Mouse (Mus musculus) MEL (cell line): ENCODE data around the gene Dctn5.

Experiments
- CTCF ChIP-seq, 3 experiments: IDR thresholded peaks in 2 of 3; conservative IDR thresholded peaks in 1 of 3; 2 replicates each; pipeline ENCODE4 v1.5.1; 2011 to 2012; ENCODE audit warnings: low read length in 3 of 3, low read depth in 2 of 3, mild to moderate bottlenecking in 2 of 3, improper control_type of control experiment in 1 of 3, inconsistent platforms in 1 of 3, mixed read lengths in 1 of 3, moderate library complexity in 1 of 3; ENCODE audit not compliant: control insufficient read depth in 1 of 3, insufficient read depth in 1 of 3, poor library complexity in 1 of 3, severe bottlenecking in 1 of 3
- JUND ChIP-seq: IDR thresholded peaks from 2 replicates; pipeline ENCODE4 v1.6.1; 2011; ENCODE audit warnings: low read depth, mild to moderate bottlenecking, improper control_type of control experiment, low read length
- MXI1 ChIP-seq: IDR thresholded peaks from 2 replicates; pipeline ENCODE4 v1.6.1; 2011; ENCODE audit warnings: mild to moderate bottlenecking, low read depth, low read length, improper control_type of control experiment
- NELFE ChIP-seq: IDR thresholded peaks from 2 replicates; pipeline ENCODE4 v1.6.1; 2011; ENCODE audit warnings: low read depth, low read length, improper control_type of control experiment
- NRF1 ChIP-seq: IDR thresholded peaks from 2 replicates; pipeline ENCODE4 v1.6.1; 2014; ENCODE audit warnings: low read depth, mild to moderate bottlenecking, inconsistent platforms, low read length, improper control_type of control experiment, moderate library complexity; ENCODE audit not compliant: poor library complexity, insufficient read depth, severe bottlenecking
- POLR2AphosphoS2 ChIP-seq: IDR thresholded peaks from 2 replicates; pipeline ENCODE4 v1.6.1; 2011; ENCODE audit warnings: low read length, improper control_type of control experiment
- RCOR1 ChIP-seq: IDR thresholded peaks from 2 replicates; pipeline ENCODE4 v1.6.1; 2012; ENCODE audit warnings: low read depth, mild to moderate bottlenecking, inconsistent platforms, low read length, improper control_type of control experiment
- TBP ChIP-seq: IDR thresholded peaks from 2 replicates; pipeline ENCODE4 v1.8.0; 2011; ENCODE audit warnings: low read depth, low read length, improper control_type of control experiment
- USF1 ChIP-seq: IDR thresholded peaks from 2 replicates; pipeline ENCODE4 v1.6.1; 2014; ENCODE audit warnings: low read depth, mild to moderate bottlenecking, inconsistent platforms, low read length, improper control_type of control experiment, moderate library complexity
- ZC3H11A ChIP-seq: IDR thresholded peaks from 2 replicates; pipeline ENCODE4 v1.6.1; 2012; ENCODE audit warnings: low read depth, mild to moderate bottlenecking, inconsistent platforms, low read length, improper control_type of control experiment

DNA sequence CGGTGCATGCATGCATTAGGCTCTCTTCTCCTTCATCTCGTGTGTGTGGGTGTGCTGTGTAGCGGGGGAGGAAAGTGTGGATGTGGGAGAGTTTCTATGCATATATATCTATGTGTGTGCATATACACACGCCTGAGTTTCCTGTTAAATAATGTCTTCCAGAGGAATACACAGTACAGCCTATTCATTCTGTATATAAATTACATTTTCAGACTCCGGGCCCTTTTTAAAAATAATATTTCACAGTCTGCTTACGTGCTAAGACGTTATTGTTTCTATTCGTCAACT is 441 bp downstream of the Dctn5 start:
- no peak for TF ChIP-seq CTCF (IDR thresholded peaks at IDR 0.05 in 2 of 3, conservative IDR thresholded peaks at IDR 0.05 in 1 of 3; ENCODE audit: control insufficient read depth in 1 of 3, insufficient read depth in 1 of 3, low read depth in 2 of 3, low read length in 3 of 3, poor library complexity in 1 of 3, severe bottlenecking in 1 of 3)
- TF ChIP-seq USF1, result no peak
- TF ChIP-seq POLR2AphosphoS2, result no peak
- no peak for TF ChIP-seq TBP
- no peak for TF ChIP-seq JUND
- no peak for TF ChIP-seq MXI1
- no peak for TF ChIP-seq NRF1
- TF ChIP-seq NELFE, result no peak
- no peak for TF ChIP-seq RCOR1
- no peak for TF ChIP-seq ZC3H11A
